Mouse (Mus musculus) E14TG2a.4 (cell line): ENCODE measurements around the gene Cdc42se1.

Experiments used
- H3K27me3 ChIP-seq: 2 replicates; pipeline ENCODE4 v1.6.1; 2014; ENCODE audit warnings: low read length, control low read depth; ENCODE audit not compliant: insufficient read depth
- H3K36me3 ChIP-seq: 2 replicates; pipeline ENCODE4 v1.6.1; 2014; ENCODE audit warnings: low read length, control low read depth; ENCODE audit not compliant: insufficient read depth
- H3K4me1 ChIP-seq: replicated peaks from 2 replicates; pipeline ENCODE4 v1.6.1; 2014; ENCODE audit warnings: low read depth, low read length, control low read depth
- H3K4me3 ChIP-seq: replicated peaks from 2 replicates; pipeline ENCODE4 v1.5.1; 2014; ENCODE audit warnings: mild to moderate bottlenecking, low read length
- H3K9me3 ChIP-seq: 2 replicates; pipeline ENCODE4 v1.6.1; 2014; ENCODE audit warnings: low read length, control low read depth
- CTCF ChIP-seq: conservative IDR thresholded peaks from 2 replicates; pipeline ENCODE4 v1.5.1; 2014; ENCODE audit warnings: low read length
- NANOG ChIP-seq: IDR thresholded peaks from 2 replicates; pipeline ENCODE4 v1.6.1; 2014; ENCODE audit warnings: borderline replicate concordance, low read length, mixed read lengths
- POU5F1 ChIP-seq: IDR thresholded peaks from 2 replicates; pipeline ENCODE4 v1.6.1; 2014; ENCODE audit warnings: low read length, borderline replicate concordance

The Cdc42se1 gene

GRCm38 (mm10) chr3:95284062-95284461, 55.5 kb downstream of the Cdc42se1 start:
- H3K4me1 ChIP-seq, result peaks cover 75% of the 10 kb centered on the region
- no peaks in the 10 kb centered on the region for H3K9me3 ChIP-seq
- peak overlapping the region; percentile 95 for H3K4me3 ChIP-seq
- no peak for TF ChIP-seq POU5F1
- peaks cover 37% of the 10 kb centered on the region for H3K36me3 ChIP-seq
- H3K27me3 ChIP-seq, result no peaks in the 10 kb centered on the region

DNA sequence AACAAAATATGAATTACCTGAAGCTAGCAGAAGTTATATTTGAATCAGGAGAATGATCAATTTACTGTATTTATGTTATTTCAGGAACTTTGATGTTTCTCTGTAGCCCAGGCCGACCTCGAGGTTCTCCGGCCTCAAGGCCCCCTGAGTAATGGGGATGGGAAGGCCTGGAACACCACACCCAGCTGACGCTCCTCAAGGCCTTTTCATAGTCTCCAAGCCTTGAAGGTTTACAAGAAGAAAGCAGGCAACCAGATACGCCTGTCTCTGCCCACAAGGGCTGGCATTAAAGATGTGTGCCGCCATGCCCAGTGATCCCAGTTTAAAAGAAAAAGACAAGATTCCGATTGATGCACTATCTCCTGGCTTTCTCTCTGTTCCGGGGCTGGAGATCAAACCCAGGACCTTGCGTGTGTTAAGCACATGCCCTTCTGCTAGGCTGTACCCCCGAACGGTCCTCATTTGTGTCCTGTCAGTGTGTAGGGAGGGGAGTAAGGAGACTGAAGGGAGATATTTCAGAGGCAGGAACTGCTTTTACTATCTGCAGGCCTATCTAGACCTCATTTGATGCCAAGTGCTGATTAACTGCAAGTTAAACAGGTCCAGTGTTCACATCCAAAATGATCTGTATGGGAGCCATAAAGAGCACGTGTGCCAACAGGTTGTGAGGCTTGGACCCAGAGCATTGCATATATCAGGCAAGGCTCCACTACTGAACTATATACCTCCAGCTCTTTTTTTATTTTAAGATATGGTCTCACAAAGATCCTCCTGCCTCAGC, 56.2 kb downstream of the Cdc42se1 start:
- Histone ChIP-seq H3K9me3 (no peaks in the 10 kb centered on the region), H3K4me1 (peaks cover 74% of the 10 kb centered on the region), H3K36me3 (peaks cover 37% of the 10 kb centered on the region), H3K27me3 (no peaks in the 10 kb centered on the region), H3K4me3 (peak overlapping the region; percentile 95)
- no peak for TF ChIP-seq NANOG
- no peak for TF ChIP-seq POU5F1
- no peak for TF ChIP-seq CTCF

- Histone ChIP-seq H3K36me3 (peaks cover 44% of the 10 kb centered on the region), H3K27me3 (no peaks in the 10 kb centered on the region), H3K4me1 (peaks cover 77% of the 10 kb centered on the region), H3K4me3 (peak overlapping the region; percentile 95), H3K9me3 (no peaks in the 10 kb centered on the region)
- no peak for TF ChIP-seq CTCF
- no peak for TF ChIP-seq POU5F1
- TF ChIP-seq NANOG, result no peak
Observed at GRCm38 (mm10) chr3:95285390-95285789, 56.9 kb downstream of the Cdc42se1 start.
